Mouse (Mus musculus) Muller cell, postnatal 12 days (primary cell): ENCODE measurements at regions not wholly inside any gene's neighbourhood (a gene's known extent, or its start where the extent isn't known, plus 50 kb on each side); places are given as distances from the start of the nearest gene placed in this dataset.

ENCODE experiments used
- DNase-seq: peaks from one replicate; pipeline ENCODE4 v3.0.0-alpha.2; 2015; ENCODE audit errors: inconsistent ontology term

DNA sequence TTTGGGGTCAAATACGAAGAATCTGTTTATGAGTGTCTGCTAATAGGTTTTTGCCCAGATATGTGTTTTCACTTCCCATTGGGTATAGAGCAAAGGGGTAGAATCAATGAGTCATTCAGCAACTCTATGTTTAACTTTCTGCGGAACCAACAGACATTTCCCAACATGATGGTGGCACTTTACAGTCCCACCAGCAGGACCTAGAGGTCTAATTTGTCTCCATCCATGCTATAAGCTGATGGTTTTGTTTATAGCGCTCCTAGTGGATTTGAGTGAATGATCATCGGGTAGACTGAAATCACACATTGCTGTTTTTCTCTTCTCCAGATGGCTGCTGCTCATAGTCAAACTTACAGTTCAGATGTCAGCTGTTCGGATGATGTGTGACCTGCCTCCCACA is 99.7 kb upstream of the Arid5b start:
- no peak for DNase-seq

DNA sequence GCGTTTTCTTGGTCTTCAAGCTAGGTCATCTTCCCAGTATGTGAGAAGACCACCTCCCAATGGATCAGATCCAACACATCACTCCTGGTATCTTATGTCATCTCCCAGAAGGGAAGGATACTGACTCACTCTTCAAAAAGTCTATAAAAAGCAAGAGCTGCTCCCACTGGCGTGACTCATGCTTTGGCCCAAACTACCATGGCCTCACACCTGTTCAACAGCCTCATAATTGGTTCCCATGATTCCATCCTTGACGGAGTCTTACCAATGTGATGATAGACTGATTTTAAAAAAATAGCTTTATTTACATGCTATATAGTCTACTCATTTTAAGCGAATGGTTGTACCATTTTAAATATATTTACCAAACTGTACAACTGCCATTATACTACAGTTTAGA is 98.9 kb upstream of the Arid5b start:
- DNase-seq, result no peak

DNA sequence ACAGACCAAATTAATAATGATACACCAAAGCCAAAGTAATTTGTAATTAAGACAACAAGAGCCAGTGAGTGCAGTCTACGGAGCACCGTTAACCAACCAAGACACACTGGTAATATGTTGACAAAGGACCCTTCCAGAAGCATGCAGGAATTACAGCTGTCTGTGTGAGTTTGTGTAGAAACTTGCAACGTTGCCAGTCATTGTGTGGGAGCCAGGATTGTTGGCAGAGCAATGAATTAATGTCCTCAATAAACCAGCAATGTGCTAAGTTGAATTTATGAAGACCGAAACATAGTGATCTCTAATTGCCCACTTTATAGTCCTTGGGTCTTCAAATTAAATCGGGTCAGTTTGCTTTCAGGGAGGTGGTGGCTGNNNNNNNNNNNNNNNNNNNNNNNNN is 95.3 kb upstream of the Arid5b start:
- peak; percentile 91 for DNase-seq

DNA sequence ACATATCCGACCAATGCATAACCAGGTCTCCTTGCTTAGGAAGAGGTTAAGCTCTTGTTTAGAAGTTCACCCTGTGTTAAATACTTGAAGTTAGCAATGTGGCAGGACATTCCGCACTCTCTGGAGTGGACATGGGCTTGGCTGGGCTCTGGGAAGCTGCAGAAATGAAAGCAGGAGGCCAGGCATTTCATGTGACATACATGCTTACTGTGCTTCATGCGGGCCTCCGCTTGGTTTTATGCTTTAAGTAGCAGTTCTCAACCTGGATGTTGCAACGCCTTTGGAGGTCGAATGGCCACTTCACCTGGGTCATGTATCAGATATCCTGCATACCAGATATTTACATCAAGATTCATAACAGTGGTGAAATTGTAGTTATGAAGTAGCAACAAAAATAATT is 93.2 kb upstream of the Arid5b start:
- no peak for DNase-seq

DNA sequence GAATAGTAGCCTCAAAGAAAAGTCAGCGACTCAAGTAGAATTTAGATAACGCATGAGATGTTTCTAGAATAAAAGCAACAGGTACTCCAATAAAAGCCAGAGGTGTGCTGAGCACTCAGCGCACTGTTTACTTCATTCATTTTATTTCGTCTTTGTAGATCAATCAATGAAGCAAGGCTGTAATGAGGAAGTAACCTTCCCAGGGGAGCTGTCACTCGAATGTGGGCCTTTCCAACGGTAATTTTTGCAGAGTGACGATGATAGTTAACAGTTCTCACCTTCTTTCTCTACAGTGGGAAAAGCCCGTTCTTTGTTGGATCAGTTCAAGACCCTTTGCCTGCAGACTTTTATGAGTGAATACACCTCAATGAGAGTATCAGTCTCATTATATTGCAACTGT is 92.4 kb upstream of the Arid5b start:
- no peak for DNase-seq

DNA sequence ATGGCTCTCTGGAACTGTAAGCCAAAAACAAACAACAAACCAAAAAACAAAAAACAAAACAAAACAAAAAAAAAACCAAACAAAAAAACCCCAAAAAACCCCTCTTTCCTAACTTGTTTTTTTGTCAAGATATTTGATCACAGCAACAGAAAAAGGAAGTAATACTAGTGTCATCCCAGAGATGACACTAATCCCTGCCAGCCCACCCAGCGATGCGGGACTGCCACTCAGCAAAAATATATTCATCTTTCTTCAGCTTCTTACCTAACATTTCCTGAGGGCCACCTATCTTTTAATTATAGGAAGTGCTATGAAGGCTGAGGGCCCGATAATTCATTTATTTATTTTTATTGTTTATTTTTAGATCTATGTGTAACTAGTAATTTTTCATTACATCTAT is 88.3 kb upstream of the Arid5b start:
- DNase-seq, result no peak

DNA sequence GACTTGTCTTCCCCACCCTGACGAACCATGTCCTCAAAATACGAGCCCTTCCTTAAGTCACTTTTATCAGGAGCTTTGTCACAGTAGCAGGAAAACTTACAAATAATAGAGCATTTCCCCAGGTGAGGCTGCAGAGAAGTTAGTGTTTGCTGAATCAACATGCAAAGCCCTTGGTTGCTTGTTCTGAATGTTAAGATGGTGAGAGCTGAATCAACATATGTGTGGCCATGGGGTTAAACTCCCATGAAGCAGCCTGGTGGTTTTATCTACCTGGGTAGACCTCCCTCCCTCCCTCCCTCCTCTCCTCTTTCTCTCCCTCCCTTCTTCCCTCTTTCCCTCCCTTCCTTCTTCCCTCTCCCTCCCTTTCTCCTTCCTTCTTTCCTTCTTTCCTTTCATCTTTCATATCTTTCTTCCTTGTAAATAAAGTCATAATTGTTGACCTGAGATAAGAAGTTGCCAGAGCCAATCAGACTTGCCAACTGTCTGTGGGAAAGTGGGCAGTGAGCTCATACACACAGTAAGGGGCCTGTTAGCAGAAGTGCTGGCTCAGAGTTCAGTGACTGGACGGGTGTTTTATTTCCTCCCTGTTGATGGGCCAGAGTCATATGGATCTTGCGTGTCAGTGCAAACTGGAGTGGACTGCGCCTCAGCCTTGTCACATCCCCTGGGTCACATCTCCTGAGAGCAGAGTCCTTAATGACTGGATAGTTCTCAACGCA is 82.4 kb upstream of the Arid5b start:
- no peak for DNase-seq

DNA sequence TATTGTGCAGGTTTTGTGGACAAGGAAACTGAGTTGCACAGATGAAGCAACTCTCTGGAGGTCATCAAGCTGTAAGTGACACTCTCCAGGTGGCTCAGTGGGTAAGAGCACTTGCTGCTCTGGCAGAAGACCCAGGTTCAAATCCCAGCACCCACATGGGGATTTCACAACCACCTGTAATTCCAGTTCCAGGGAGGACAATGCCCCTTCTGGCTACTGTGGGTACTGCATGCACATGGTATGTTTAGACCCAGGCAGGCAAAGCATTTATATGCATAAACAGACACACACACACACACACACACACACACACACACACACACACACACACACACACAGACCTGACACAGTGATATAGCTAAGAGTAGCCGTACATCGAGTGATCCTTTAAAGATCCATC is 80.6 kb upstream of the Arid5b start:
- DNase-seq, result no peak

DNA sequence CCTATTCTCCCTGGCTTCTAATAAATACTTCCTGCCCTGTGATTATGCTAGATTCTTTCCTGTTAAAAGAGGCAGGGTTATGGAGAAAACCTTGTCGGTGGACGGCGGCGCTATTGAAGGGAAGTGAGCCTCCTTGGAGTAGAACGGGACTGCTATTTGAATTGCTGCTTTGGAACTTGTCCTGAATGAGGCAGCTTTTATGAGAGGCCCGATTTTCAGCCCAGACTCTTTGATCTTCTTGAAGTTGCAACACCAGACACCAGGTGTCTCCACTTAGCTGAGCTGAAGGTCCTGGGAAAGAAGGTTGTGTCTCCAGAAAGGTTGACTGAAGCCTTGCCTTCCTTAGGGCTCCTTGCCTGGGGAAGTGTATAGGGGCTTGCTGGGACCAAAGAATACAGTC is 78.4 kb upstream of the Arid5b start:
- peak; percentile 17 for DNase-seq

DNA sequence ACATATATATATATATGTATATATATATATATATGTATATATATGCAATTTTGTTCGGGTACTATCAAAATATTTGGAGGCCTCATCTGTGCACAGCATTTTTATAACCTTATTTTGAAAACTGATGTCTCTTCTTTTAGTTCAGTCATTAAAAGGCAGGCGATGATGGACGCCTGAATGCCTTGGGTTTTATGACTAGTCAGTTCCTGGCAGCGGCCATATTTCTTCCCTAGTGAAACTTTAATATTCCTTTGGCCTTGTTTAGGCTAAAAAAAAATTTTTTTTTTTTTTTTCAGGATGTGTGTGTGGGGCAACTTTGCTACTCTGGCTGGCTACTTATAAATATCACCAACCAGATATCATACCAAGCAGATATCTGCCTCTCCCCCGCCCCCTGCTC is 78.0 kb upstream of the Arid5b start:
- no peak for DNase-seq

DNA sequence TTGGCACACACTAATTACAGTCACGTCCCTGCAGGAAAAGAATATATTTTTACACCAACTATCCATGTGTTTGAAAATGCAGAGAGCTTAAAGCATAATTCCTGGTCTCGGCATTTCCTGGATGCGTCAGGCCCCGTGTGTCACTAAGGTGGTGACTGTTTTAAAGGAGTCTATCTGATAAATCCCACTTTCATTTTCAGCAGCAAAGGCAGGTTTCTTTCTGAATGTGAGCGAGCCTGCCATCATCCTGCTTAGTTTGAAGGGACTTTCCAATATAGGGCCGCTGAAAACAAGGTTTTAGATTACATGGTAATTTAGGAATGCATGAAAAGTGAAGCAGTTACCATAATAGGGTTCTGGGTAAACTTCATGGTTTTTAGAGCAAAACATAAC is 77.5 kb upstream of the Arid5b start:
- DNase-seq, result peak; percentile 36

DNA sequence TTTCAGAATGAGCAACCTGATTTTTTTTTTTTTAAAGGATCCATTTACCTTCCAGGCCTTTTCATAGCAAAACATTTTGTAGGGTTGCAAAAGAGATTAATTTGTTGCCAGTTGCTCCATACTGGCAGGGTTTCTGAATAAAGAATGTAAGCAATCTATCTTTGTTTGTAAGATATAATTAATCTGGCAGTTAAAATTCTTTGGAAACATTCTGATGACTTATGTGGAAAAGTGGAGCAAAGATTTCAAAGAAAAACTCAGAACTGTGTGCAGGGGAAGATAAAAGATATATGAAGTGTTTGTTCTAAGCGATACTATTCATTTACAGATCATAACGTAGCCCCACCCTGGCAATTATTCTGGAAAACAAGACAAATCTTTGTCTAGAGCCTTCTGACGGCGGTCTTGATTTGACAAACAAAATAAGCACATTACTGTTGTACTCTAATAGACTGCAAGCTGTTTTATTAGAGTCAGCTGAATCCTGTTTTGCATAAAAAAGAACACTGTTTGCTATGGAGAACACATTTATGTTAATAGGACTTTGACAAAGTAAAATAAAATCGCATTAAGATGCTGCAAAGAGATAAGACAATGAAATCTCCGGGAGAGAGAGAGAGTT is 77.0 kb upstream of the Arid5b start:
- DNase-seq, result peak; percentile 90

DNA sequence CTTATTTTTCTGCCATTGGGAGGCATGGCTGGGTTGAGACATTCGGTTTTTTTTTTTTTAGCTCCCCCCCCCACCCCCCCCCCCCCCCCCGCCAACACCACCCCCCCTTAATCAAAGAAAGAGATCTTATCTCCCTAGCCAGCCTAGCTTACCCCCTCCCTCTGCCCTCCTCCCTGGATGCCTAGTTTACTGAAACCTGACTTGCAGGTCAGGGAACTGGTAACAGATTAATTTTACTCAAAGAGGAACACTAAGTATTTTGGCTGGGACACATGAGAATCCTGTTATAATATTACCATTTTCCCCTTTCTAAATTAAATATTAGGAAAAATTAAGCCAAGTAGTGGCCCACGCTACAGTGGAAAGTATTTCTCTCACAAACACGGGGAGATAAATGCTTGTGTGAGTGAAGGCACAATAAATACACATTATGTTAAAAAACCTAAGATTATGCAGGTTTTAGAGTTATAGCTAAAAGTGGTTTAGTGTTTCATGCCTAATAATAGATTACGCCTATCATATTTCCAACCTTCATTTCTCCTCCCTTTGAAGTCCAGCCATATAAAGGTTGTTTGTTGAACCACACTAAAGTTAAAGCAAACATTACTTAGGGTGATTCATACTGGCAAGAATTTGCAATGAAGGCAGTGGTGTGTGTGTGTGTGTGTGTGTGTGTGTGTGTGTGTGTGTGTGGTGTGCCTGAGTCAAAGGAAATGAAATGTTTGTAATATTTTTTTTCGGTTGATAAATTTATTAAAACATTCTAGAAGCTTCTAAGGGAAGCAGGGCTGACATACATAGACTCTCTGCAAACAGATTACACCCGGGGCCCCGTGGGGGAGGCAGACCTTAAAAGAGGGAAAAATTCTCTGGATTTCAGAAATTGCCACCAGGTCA is 76.0 kb upstream of the Arid5b start:
- peak; percentile 89 for DNase-seq

DNA sequence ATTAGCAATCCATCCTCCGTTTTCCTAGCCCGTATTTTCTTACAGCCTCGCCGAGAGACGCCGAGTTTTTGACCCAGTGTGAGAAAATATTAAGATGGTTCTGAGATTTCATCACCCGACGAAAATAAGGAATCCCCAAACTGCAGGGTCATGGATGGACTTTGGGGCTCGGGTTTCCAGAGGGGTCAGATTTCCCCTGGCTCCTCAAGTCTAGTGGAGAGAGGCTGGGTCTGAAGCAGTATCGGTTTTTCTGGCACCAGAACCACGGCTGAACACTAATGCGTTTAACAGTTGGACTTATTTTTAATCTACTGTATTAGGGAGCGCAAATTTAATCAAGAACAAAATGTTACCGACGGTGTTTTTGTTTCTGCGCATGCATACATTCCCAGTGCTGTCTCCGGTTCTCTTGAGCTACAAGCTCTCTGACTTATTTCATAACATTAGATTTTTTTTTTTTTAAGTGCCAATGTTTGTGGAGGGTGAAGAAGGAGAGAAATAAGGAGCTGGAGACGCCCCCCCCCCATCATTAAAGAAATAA is 75.2 kb upstream of the Arid5b start:
- DNase-seq, result no peak

DNA sequence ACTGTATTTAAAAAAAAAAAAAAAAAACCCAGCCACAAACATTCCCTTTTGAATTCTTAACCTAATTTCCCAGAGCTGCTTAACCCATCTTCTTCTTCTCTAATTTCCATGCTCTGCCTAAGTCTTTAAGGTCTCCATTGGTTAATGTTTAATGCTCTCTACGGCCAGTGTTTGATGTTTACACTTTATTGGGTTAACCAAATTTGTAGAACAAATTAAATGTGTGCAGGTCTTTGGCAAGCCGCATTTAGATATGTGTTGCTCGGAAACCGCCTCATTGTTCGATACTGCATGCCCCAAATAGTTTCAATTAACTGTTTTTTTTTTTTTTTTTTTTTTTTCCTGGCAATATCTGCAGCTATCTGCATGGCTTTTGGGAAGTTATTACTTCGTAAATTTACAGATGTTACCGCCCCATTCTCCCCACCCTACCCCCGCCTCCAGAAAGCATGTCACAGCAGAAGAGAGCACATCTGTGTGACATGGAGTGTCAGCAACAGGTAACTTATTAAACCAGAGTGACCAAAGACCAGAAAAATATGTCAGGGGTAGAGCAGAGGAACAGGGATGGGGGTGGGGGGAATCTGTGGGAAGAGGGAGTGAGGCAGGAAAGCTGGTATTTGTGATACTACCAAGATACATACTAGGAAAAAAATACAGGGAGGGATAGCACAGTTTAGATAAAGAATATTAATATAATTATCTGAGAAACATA is 73.5 kb upstream of the Arid5b start:
- peak; percentile 82 for DNase-seq

DNA sequence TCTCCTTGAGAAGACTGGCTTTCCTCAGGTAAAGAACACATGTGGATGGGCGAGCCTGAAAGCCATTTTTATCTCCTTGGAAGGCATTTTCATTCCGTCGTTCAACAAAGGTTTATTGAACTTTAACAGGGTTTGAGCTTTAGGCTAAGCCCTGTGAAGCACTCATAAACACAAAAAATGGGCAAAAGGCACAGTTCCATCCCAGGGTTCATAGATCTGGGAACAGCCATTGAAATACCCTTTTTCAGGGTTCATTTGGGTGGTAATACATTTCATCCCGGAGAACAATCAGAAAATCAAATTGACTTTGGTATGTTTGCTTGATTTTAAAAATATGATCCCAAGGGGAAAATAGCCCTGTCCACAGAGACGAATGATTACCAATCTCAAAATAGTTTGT is 72.9 kb upstream of the Arid5b start:
- no peak for DNase-seq

DNA sequence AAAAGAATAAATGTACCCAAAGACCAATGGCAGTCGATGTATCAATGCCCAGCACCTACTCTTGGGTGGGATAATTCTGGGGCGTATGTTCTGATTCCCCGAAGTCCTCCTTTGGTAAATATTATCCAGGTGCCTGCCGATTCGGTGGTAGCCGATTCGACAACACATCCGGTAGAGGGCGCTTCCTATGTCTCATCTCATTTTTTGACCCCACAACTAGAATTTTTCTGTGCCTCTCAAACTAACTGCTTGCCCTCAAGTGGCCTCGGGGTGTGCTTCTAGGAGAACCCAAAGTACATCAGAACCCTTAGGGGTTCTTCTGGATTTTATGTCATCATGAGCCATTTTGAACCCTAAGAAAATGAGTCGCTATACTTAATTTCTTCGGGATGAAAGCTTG is 72.3 kb upstream of the Arid5b start:
- DNase-seq, result no peak

DNA sequence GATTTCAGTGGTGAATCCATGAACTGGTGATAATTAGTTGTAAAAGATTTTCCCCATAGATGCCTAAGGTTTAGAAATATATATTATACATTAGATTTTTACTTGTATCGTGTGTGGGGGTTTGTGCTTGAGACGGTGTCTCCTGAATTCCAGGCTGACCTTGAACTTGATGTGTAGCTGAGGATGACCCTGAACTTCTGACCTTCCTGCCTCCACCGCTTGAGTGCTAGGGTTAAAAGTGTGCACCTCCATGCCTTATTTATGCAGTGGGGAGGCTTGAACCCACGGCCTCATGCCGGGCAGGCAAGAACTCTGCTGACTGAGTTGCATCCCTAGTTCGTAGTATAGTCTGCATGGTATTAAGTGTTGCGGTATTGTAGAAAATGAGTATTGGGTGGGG is 69.3 kb upstream of the Arid5b start:
- no peak for DNase-seq

DNA sequence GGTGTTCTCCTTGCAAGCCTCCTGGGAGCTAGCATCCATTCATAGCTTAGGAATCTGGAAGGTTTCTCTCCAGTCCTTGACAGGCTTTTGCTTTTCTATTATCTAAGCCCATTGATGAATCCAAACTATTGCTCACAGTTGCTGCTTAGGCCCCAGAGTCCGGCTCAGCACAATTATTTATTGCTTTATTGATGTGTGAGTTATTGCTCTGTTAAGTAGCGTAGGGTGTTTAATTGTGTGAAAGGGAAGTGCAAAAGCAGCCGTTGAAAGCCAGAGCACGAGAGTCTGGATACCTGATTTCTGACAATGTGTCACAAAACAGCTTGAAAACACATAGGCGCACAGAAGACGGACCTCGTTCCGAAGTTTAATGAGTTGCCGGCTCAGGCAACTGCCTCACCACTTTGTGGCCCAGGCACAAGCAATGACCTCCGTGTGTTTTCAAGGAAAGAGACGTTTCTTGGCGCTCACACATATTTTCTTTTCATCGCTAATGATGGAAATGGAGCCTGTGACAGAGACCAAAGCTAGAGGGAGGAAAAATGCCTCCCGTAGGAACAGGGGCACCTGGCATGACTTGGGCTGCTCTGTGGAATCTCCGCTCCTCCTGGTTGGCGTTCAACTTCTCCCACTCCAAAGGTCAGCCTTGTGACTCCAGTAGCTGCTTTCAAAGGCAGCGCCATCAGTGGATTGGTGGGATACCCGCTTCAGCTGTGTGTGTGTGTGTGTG is 66.6 kb upstream of the Arid5b start:
- no peak for DNase-seq

DNA sequence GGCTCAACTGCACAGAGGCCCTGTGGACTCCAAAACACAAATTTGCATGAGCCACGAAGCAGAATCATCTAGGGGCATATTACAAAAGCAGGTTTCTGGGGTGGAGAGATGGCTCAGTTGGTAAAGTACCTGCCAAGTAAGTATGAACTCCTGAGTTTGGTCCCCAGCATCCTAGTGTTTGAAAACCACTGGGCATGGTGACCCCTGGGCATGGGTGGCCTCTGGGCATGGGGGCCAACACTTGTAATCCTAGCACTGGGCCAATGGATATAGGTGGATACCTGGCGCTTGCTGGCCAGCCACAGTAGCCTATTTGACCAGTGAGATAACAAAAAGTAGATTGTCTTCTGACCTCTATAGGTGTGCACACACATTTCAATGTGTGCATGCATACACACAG is 65.7 kb upstream of the Arid5b start:
- no peak for DNase-seq

DNA sequence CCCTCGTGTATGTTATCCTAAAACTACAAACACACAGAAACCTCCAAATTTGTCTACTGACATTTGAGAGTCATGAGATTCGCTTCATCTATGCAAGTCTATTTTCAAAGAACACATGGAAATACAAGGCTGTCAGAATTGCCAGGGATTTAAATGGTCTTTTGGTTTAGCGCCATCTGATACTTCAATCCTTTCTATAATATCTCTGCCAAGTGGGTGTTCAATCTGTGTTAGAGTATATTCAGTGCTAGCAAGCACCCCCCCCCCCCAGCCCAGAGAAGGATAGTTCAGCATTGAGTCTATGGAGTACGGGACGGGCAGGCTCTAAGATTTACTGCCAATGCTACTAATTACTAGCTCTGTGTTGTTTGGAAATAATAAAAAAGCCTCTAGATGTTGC is 55.5 kb upstream of the Arid5b start:
- no peak for DNase-seq
